Mouse (Mus musculus): Measurements from ENCODE around the gene Nup107.

GRCm38 (mm10) chr10:117724136-117724718 is 68.3 kb downstream of the Nup107 start:
- no peak for TF ChIP-seq CTCF (IDR thresholded peaks at IDR 0.05; ENCODE audit: borderline replicate concordance, insufficient read depth, low read depth, low read length)
- no peak for TF ChIP-seq POLR2A (IDR thresholded peaks at IDR 0.05; ENCODE audit: borderline replicate concordance, insufficient read depth, low read length)

All from cerebellum, adult 2 months (tissue).